Mouse (Mus musculus) lung, postnatal 10 days (tissue): ENCODE data around the gene Cstf2t.

Experiments used
- DNase-seq: peaks from one replicate; pipeline ENCODE4 v3.0.0; 2021

Cstf2t gene

GRCm38 (mm10) chr19:31082662-31083429 is at the start of gene Cstf2t:
Cstf2t (plus strand) TSS chr19:31082837.
- peak; percentile 100 for DNase-seq

GRCm38 (mm10) chr19:31038951-31039350 is 43.7 kb upstream of the Cstf2t start:
- DNase-seq = no peak

GRCm38 (mm10) chr19:31040948-31041847 is 41.4 kb upstream of the Cstf2t start:
- DNase-seq = no peak

GRCm38 (mm10) chr19:31046601-31047000 is 36.0 kb upstream of the Cstf2t start:
- DNase-seq = no peak

- DNase-seq = no peak
Observed at GRCm38 (mm10) chr19:31064740-31065139, 17.9 kb upstream of the Cstf2t start.

DNA sequence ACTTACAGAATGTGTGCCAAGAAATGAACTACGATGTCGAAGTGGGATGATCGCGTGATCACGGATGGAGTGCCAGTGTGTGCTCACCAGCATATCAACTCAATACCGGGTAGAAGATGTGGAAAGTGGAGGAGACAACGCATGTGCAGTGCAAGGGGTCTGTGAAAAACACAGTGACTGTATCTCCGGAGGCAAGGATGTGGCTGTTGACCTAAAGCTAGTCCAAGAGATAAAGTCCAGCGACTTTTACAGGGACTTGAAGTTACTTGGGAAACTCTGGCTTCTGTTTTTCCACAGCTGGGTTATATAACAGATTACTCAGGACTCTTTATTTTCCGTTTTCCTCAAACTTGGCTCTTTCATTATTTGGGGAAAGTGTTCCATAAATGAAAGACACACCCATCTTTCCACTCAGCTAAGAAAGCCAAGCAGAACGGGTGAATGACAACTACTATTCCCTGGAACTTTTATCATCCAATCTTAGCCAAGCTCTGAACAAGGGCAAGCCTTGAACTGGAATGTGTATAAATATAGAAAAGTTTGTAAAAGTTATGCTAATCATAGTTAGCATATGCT is 17.3 kb upstream of the Cstf2t start:
- DNase-seq = no peak

GRCm38 (mm10) chr19:31073959-31074716 is 8.5 kb upstream of the Cstf2t start:
- no peak for DNase-seq

DNA sequence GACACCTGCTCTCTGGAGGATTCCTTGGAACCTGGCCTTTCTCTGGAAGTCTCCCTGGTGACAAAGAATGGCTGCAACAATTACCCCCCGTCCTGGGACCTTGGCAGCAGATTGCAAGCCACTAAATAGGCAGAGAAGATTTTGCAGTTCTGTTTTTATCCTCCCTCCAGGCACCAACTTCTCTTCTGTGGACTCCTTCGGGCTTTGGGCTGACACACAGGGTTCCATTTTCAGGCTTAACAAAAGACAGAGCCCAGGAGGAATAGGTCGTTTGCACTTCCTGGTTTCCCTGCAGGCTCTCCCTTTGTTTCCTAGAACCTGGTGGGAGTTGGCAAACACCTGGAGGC is 7.9 kb upstream of the Cstf2t start:
- DNase-seq = no peak

GRCm38 (mm10) chr19:31076106-31076505 is 6.5 kb upstream of the Cstf2t start:
- no peak for DNase-seq

- no peak for DNase-seq
Observed at GRCm38 (mm10) chr19:31078241-31078640, 4.4 kb upstream of the Cstf2t start.

DNA sequence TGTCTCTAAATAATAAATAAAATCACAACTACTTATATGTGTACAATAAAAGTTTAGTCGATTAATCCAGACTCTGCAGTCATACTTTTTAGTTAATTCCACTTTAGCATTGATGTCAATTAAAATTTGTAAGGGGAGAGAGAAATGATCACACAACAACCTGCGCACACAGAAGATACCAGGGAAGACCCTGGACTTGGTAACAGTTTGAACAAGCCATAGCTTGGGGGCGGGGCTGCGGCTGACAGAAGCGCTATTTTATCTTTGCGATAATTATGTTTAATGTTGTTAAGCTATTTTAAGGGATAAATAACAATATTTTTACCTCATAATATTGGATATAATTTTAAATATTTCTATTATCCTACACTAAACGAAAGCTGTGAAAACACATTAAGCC is 411 bp upstream of the Cstf2t start:
- no peak for DNase-seq

DNA sequence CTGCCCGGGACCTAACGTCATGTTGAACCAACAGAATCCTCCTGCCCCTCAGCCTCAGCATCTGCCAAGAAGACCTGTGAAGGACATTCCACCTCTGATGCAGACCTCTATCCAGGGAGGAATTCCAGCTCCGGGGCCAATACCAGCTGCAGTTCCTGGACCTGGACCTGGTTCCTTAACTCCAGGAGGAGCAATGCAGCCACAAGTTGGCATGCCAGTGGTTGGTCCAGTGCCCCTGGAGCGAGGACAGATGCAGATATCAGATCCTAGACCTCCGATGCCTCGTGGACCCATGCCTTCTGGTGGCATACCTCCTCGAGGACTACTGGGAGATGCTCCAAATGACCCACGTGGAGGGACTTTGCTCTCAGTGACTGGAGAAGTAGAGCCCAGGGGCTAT is 1.1 kb downstream of the Cstf2t start:
- no peak for DNase-seq

DNA sequence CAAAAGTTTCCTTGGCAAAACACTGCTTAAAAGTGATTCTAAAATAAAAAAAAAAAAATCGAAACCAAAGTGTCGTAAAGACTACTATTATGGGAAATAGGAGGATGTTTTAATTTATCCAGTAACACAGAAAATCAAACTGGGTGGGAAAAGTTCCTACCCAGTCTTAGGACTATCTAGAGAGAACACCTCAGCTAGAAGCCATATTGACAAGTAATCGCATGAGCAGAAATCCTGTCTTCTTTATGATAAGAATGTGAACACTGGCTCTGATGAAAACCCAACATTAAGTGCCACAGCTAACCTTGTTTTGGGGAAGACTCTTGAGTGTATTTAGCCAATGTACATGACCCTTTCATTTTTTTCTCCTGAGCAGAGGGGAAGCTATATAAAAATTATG is 15.2 kb downstream of the Cstf2t start:
- no peak for DNase-seq

DNA sequence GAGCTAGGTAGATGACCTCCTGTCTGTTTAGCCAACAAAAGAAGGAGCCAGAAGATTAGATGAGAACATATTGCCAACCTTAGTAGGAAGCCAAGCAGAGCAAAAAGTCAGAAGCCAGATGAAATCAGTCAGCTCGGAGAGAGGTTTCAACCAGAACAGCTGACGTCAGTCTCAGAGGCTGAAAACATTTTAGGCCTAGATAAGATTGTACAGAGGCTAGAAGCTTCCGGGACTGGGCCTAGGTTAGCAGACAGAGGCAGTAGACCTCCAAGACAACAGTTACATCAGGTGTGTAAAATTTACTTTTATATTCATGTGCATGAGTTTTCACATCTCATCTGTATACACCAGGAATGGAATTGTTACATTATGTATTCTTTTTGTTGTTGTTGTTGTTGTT is 16.7 kb downstream of the Cstf2t start:
- DNase-seq = no peak

- no peak for DNase-seq
Observed at GRCm38 (mm10) chr19:31104764-31105163, 22.1 kb downstream of the Cstf2t start.

DNA sequence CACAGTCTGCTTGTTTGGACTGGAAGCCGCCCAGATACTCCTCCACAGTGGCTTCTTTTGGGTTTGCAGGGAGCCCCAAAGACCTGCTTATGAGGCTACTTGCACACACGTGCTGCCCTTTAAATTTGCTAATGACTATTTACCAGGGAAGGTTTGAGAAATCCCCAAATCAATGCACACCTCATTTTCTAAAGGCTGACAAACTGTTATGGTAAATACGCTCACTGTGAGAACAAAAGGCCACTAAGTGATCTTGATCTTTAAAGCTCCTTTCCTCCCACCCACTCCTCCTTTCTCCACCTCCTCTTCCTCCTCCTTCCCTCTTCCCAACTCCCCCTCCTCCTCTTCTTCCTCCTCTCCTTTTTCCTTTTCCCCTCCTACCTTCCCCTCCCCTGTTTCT is 23.4 kb downstream of the Cstf2t start:
- DNase-seq = no peak

DNA sequence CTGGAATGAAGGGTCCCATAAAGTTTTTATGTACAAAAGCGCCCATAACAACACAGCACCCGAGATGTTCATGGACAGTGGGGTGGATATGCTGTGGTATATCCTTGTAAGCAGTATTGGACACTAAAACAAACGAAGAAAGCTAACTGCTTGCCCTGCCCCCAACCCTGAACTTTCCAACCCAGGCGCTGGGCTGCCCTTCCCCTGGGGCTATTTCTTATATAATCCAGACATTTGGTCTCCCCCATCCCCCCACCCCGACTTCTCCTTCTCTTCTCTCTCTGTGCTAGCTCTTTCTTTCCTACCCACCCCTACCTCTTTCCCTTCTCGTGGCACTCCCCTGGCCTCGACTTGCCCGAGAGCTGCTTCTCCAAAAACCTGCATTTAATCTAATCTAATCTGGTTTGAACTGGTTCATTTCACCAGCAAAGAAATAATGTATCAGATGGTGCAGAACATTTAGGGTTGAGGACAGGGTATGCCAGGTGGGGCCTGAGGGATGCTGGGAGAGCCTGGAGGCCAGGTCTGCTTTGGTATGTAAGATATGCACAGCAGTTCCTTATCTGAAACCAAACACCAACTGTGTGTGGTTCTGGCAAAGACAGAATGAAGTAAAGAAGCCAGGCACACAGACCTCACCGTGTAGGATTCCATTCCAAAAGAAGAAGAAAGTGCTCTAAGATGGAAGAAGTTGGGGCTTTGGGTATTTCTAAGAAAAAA is 24.4 kb downstream of the Cstf2t start:
- no peak for DNase-seq

- peak; percentile 27 for DNase-seq
Observed at GRCm38 (mm10) chr19:31114690-31115089, 32.1 kb downstream of the Cstf2t start.

DNA sequence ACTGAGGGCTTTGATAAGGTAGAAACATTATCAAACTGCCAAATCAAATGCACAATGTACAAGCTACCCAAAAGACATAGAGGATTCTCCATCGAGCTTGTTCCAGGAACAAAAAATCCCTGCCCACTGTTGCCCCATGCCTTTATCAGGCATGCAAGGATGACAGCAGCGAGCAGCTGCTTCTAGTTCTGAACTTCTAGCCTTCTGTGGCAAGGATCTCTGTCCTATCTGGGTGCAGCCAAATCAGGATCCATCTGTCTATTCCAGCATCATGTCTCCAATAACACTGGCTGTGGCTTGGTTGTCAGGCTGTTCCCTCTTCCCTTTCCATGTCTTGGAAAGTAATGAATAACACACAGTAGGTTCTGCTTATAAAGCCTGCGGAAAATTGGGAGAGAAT is 42.0 kb downstream of the Cstf2t start:
- DNase-seq = no peak

DNA sequence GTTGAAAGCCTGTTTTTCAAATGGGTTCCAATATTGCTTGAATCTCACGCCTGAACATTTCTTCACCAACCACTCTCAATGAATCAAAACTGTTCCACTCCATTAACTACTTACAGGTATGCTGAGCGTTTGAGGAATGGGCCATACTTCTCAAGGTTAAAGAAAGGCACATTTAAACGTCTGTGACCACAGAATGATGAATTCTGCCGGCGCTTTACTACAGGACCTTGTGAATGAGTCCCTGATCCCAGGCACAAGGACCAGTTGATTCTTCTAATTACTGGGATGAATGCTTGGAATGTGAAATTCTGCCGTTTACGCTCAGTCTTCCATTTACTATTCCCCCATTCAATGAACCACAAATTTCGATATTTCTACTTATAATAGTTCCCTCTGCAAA is 50.0 kb downstream of the Cstf2t start:
- DNase-seq = no peak

DNA sequence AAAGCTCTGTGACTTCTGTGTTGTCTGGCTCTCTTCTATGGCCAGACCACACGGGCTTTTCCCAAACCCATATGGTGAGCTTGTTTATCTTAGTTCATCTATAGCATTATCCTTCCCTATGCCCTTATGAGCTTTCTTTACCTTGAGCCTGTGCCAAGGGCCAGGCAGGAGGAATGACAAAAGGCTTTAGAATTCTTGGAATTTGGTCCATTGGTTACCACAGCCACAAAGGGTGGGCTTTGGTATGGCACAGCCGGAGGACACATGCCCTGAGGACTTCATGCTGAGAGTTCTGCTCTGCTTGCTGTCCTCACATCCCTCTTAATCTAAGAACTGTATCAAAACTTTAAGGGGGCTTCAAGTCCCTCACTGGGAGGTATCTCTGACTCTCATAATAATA is 53.7 kb downstream of the Cstf2t start:
- no peak for DNase-seq
